Mouse (Mus musculus) adrenal gland, adult 2 months (tissue): ENCODE data around the gene D430041D05Rik. TPM values are rescaled to one million over a fixed set of nuclear protein-coding genes. Genes with fewer than 3 reads are reported as not detected.

Source experiments
- DNase-seq: peaks from one replicate; pipeline ENCODE4 v3.0.0; 2021
- polyA plus RNA-seq: library from polyadenylated mRNA; depleted of rRNA; stranded (reverse); fragments of >200 nt; gene quantifications from 2 replicates; pipeline ENCODE4 v1.2.3, GENCODE M21; 2012
- total RNA-seq, 2 experiments: library from RNA; stranded (reverse); gene quantifications; 2 replicates each; pipeline ENCODE4 v1.2.3; 2021

D430041D05Rik gene
- total and polyA plus RNA-seq, 3 experiments, result 11.9 to 23.6 (median 16.0) TPM

GRCm38 (mm10) chr2:104407913-104408312 lies 2.9 kb downstream of the D430041D05Rik start:
- no peak for DNase-seq

- peak; percentile 80 for DNase-seq
Measured at GRCm38 (mm10) chr2:104404036-104404435, 6.8 kb downstream of the D430041D05Rik start.

- peak; percentile 68 for DNase-seq
Measured at GRCm38 (mm10) chr2:104398651-104399290, 12.0 kb downstream of the D430041D05Rik start.

- DNase-seq, result peak; percentile 69
Measured at GRCm38 (mm10) chr2:104395961-104396360, 14.9 kb downstream of the D430041D05Rik start.

- no peak for DNase-seq
Measured at GRCm38 (mm10) chr2:104394769-104395168, 16.0 kb downstream of the D430041D05Rik start.

GRCm38 (mm10) chr2:104392700-104393312 lies 18.0 kb downstream of the D430041D05Rik start:
- no peak for DNase-seq

- DNase-seq, result no peak
Measured at GRCm38 (mm10) chr2:104389231-104389630, 21.6 kb downstream of the D430041D05Rik start.

- no peak for DNase-seq
Measured at GRCm38 (mm10) chr2:104385941-104386340, 24.9 kb downstream of the D430041D05Rik start.

GRCm38 (mm10) chr2:104383589-104383988 lies 27.2 kb downstream of the D430041D05Rik start:
- no peak for DNase-seq

GRCm38 (mm10) chr2:104382813-104383212 lies 28.0 kb downstream of the D430041D05Rik start:
- DNase-seq, result no peak

- no peak for DNase-seq
Measured at GRCm38 (mm10) chr2:104379304-104379703, 31.5 kb downstream of the D430041D05Rik start.

- DNase-seq, result no peak
Measured at GRCm38 (mm10) chr2:104378791-104379190, 32.0 kb downstream of the D430041D05Rik start.

GRCm38 (mm10) chr2:104377990-104378389 lies 32.8 kb downstream of the D430041D05Rik start:
- DNase-seq, result no peak

- no peak for DNase-seq
Measured at GRCm38 (mm10) chr2:104372156-104372555, 38.7 kb downstream of the D430041D05Rik start.

- no peak for DNase-seq
Measured at GRCm38 (mm10) chr2:104371606-104372130, 39.1 kb downstream of the D430041D05Rik start.

GRCm38 (mm10) chr2:104367836-104368298 lies 42.9 kb downstream of the D430041D05Rik start:
- DNase-seq, result no peak

- DNase-seq, result no peak
Measured at GRCm38 (mm10) chr2:104367291-104367690, 43.5 kb downstream of the D430041D05Rik start.

GRCm38 (mm10) chr2:104359305-104359704 lies 51.5 kb downstream of the D430041D05Rik start:
- peak; percentile 30 for DNase-seq

- no peak for DNase-seq
Measured at GRCm38 (mm10) chr2:104358881-104359280, 51.9 kb downstream of the D430041D05Rik start.

GRCm38 (mm10) chr2:104356531-104356930 lies 54.3 kb downstream of the D430041D05Rik start:
- no peak for DNase-seq

- DNase-seq, result no peak
Measured at GRCm38 (mm10) chr2:104354117-104354516, 56.7 kb downstream of the D430041D05Rik start.

- DNase-seq, result no peak
Measured at GRCm38 (mm10) chr2:104352204-104352493, 58.7 kb downstream of the D430041D05Rik start.

- DNase-seq, result no peak
Measured at GRCm38 (mm10) chr2:104351415-104352203, 59.2 kb downstream of the D430041D05Rik start.
